Mouse (Mus musculus) heart, postnatal 0 days (tissue): ENCODE measurements around the gene Gm43518. TPM values are rescaled to one million over a fixed set of nuclear protein-coding genes. Genes with fewer than 3 reads are reported as not detected.

Source experiments
- ATAC-seq: fragments of 200-750 bp; cut with Nextera tagmentation; 2 replicates; pipeline ENCODE4 v1.8.0; 2017; ENCODE audit warnings: low read depth, moderate number of reproducible peaks, moderate library complexity; ENCODE audit not compliant: insufficient read depth
- DNase-seq: peaks from one replicate; pipeline ENCODE4 v3.0.0-alpha.2; 2016; ENCODE audit warnings: low spot score
- H3K27ac ChIP-seq: fragments of 300-500 bp; sonication (generic); 2 replicates; pipeline ENCODE4 v1.5.1; 2014; ENCODE audit warnings: low read depth, mild to moderate bottlenecking
- H3K27me3 ChIP-seq: fragments of 300-500 bp; sonication (generic); 2 replicates; pipeline ENCODE4 v1.6.1; 2014; ENCODE audit warnings: low read length, mixed read lengths; ENCODE audit not compliant: control insufficient read depth, insufficient read depth
- H3K36me3 ChIP-seq: fragments of 300-500 bp; sonication (generic); replicated peaks from 2 replicates; pipeline ENCODE4 v1.6.1; 2014; ENCODE audit warnings: low read length, mixed read lengths; ENCODE audit not compliant: control insufficient read depth, insufficient read depth
- H3K4me1 ChIP-seq: fragments of 300-500 bp; sonication (generic); 2 replicates; pipeline ENCODE4 v1.6.1; 2014; ENCODE audit warnings: antibody characterized with exemption; ENCODE audit not compliant: control insufficient read depth, insufficient read depth
- H3K4me2 ChIP-seq: fragments of 300-500 bp; sonication (generic); 2 replicates; pipeline ENCODE4 v1.6.1; 2014; ENCODE audit warnings: low read depth, mild to moderate bottlenecking, low read length, moderate library complexity
- H3K4me3 ChIP-seq: fragments of 300-500 bp; sonication (generic); 2 replicates; pipeline ENCODE4 v1.5.1; 2014; ENCODE audit warnings: low read depth, low read length
- H3K9ac ChIP-seq: fragments of 300-500 bp; sonication (generic); replicated peaks from 2 replicates; pipeline ENCODE4 v1.6.1; 2014; ENCODE audit warnings: low read depth, low read length, mixed read lengths
- H3K9me3 ChIP-seq: fragments of 300-500 bp; sonication (generic); replicated peaks from 2 replicates; pipeline ENCODE4 v1.6.1; 2016; ENCODE audit warnings: low read length; ENCODE audit not compliant: control insufficient read depth
- CTCF ChIP-seq: IDR thresholded peaks from 2 replicates; pipeline ENCODE4 v1.5.1; 2016; ENCODE audit warnings: antibody characterized with exemption, control low read depth, low read depth
- EP300 ChIP-seq: IDR thresholded peaks from 2 replicates; pipeline ENCODE4 v1.6.1; 2016; ENCODE audit warnings: antibody characterized with exemption, low read depth
- WGBS: fragments of 180-500 bp; shearing (Covaris S2); extraction: QIAGEN DNeasy Blood & Tissue Kit; methylation state at CpG from one replicate; pipeline ENCODE4 v1.1.7; 2014; 5-methylcytosine and 5-hydroxymethylcytosine counted together
- polyA plus RNA-seq: library from polyadenylated mRNA; unstranded; fragments of >200 nt; fragmentation: Nextera tagmentation; extraction: Ambion mirVana; gene quantifications from 2 replicates; pipeline ENCODE4 v1.2.1, GENCODE M21; 2015
- total RNA-seq: library from RNA; depleted of rRNA; stranded (reverse); fragments of >200 nt; gene quantifications from 2 replicates; pipeline ENCODE4 v1.2.3, GENCODE M21; 2014; ENCODE audit warnings: low replicate concordance

Gm43518 gene
- total and polyA plus RNA-seq, 2 experiments from 2014 or later: 1.8 TPM; not detected in 1

GRCm38 (mm10) chr5:123952365-123953045, 25.3 kb downstream of the Gm43518 start:
- Histone ChIP-seq H3K9me3 (no peaks in the 10 kb centered on the region), H3K36me3 (no peaks in the 10 kb centered on the region), H3K9ac (no peak overlapping the region), H3K4me2 (no peak overlapping the region), H3K4me1 (no peaks in the 10 kb centered on the region; the same call in 1 of the 2 replicates), H3K27ac (no peak overlapping the region), H3K27me3 (no peaks in the 10 kb centered on the region), H3K4me3 (no peak overlapping the region)
- 39% methylated on average over 5 of the region's 5 CpGs for WGBS
- DNase-seq (peak; percentile 28), ATAC-seq (peak; percentile 41; the same call in 1 of the 2 replicates)
- no peak for TF ChIP-seq CTCF
- no peak for TF ChIP-seq EP300

- H3K4me3 ChIP-seq: no peak overlapping the region
- TF ChIP-seq EP300 (no peak), CTCF (no peak)
- H3K9ac ChIP-seq: no peak overlapping the region
- H3K36me3 ChIP-seq: no peaks in the 10 kb centered on the region
- no peak overlapping the region for H3K27ac ChIP-seq
- no peaks in the 10 kb centered on the region; the same call in 1 of the 2 replicates for H3K4me1 ChIP-seq
- DNase-seq (no peak), ATAC-seq (no peak)
- H3K9me3 ChIP-seq: no peaks in the 10 kb centered on the region
- H3K4me2 ChIP-seq: no peak overlapping the region
- WGBS: 91% methylated on average over 8 of the region's 8 CpGs
- no peaks in the 10 kb centered on the region for H3K27me3 ChIP-seq
Observed at GRCm38 (mm10) chr5:123957213-123957612, 30.0 kb downstream of the Gm43518 start.

DNA sequence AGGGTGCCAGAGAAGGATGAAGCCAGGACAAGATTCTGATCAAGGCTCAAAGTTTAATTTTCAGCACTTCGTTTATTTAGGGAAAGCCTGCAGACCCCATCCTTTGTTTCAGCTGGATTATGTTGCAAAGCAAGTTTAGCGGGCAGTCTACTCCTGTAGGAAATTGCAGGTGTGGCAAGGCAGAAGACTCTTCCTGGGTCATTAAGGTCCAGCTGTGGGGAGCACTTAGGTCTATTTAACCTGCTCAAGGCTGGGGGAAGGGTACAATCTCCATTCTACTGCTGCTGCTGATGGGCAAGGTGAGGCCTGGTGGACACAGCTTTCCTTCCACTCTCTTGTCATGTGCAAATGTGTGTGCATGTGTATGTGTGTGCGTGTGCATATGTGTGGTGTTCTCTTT, 31.8 kb downstream of the Gm43518 start:
- Histone ChIP-seq H3K36me3 (no peaks in the 10 kb centered on the region), H3K4me1 (no peaks in the 10 kb centered on the region; the same call in 1 of the 2 replicates), H3K9ac (no peak overlapping the region), H3K9me3 (no peaks in the 10 kb centered on the region), H3K4me3 (no peak overlapping the region), H3K27me3 (no peaks in the 10 kb centered on the region), H3K27ac (no peak overlapping the region), H3K4me2 (no peak overlapping the region)
- DNase-seq (no peak), ATAC-seq (no peak)
- WGBS: 81% methylated on average over 3 of the region's 3 CpGs
- no peak for TF ChIP-seq EP300
- no peak for TF ChIP-seq CTCF

GRCm38 (mm10) chr5:123960129-123960528, 32.9 kb downstream of the Gm43518 start:
- TF ChIP-seq EP300: no peak
- no peak for TF ChIP-seq CTCF
- WGBS: 80% methylated on average over 8 of the region's 8 CpGs
- no peak for ATAC-seq
- Histone ChIP-seq H3K36me3 (no peaks in the 10 kb centered on the region), H3K9me3 (no peaks in the 10 kb centered on the region), H3K4me2 (no peak overlapping the region), H3K27me3 (no peaks in the 10 kb centered on the region), H3K9ac (no peak overlapping the region), H3K27ac (no peak overlapping the region), H3K4me1 (no peaks in the 10 kb centered on the region; the same call in 1 of the 2 replicates), H3K4me3 (no peak overlapping the region)
- DNase-seq: no peak

DNA sequence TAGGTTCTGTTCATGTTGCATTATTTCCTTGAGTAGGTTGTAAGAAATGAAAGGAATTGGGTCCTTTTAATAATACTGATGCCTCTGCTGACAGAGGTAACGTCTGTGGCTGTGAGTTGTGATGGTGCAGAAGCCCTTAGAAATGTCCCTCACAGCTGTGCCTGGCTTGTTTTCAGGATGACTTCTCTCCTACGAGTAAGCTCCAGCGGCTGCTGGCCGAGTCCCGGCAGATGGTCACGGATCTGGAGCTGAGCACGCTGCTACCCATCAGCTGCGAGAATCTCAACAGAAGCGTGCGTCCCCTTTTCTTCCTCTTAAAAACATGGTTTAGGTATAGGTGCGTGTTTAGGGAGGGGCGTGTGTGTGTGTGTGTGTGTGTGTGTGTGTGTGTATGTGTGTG, 33.8 kb downstream of the Gm43518 start:
- Histone ChIP-seq H3K36me3 (no peaks in the 10 kb centered on the region), H3K4me3 (no peak overlapping the region), H3K9me3 (no peaks in the 10 kb centered on the region), H3K27me3 (no peaks in the 10 kb centered on the region), H3K27ac (no peak overlapping the region), H3K4me1 (no peaks in the 10 kb centered on the region), H3K9ac (no peak overlapping the region), H3K4me2 (no peak overlapping the region)
- ATAC-seq (no peak), DNase-seq (no peak)
- WGBS: 84% methylated on average over 12 of the region's 12 CpGs
- TF ChIP-seq CTCF (no peak), EP300 (no peak)

DNA sequence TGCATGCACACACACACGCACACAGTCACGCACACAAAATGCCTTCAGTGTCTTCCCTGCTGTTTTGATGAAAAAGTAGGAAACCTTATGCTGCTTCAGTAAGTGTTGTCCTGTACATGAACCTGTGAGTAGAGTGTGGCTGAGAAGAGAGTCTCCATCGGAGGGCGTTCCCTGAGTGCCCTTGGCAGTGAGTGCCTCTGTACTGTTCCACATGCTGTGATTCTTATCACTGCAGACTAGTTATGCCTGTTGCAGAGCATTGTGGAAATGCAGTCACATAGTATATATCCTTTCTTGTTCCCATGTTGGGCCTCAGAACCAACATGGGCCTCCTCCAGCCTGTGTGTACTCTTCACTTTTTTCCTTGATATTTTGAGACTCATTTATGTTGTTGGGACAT, 37.0 kb downstream of the Gm43518 start:
- Histone ChIP-seq H3K4me3 (no peak overlapping the region), H3K4me1 (no peaks in the 10 kb centered on the region), H3K9ac (no peak overlapping the region), H3K36me3 (no peaks in the 10 kb centered on the region), H3K9me3 (no peaks in the 10 kb centered on the region), H3K27ac (no peak overlapping the region), H3K27me3 (no peaks in the 10 kb centered on the region), H3K4me2 (no peak overlapping the region)
- 82% methylated on average over 4 of the region's 4 CpGs for WGBS
- ATAC-seq (no peak), DNase-seq (no peak)
- TF ChIP-seq EP300 (no peak), CTCF (no peak)
